10 mouse cellular contexts compared by ENCODE assay signal in the genomic region with DNA sequence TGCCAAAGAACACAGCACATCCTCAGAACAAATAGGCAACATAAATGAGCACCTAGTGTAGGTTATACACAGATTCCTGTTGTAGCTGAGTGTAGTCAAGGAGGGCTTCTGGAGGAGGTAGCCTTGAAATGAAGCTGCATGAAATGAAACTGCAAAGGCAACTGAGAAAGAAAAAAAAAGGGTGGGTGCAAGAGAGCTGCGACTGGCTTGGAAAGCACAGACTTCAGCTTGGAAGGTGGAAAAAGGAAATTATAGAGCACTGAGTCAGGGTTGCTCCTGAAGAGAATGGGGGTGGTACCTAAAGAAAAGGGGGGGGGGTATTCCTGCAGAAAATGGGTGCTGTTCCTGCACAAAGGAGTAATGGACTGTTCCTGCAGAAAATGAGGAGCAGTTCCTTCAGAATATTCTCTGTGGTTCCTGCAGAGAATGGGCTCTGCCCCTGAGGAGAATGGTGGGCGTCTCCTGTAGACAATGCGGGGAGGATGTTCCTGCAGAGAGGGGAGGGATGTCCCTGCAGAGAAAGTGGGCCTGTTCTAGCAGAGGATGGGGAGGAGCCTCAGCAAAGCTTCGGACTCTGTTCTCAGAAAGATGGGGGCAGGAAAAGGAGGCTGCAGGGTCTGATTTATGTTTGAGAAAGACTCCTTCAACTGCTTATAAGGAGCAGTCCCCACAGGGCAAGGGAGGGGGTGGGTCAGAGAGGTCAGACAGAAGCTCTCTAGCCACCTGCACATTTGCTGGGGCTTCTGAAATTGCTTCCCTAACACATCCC.
A peak's percentile ranks its signal among the peaks of the same experiment; 100 is the strongest.
DNase-seq lines count a peak whose midpoint lies in the region; ATAC-seq and TF ChIP-seq lines count a peak whose summit lies in the region.
"Had no signal": no experiment of that assay in that cellular context is flagged by ENCODE, and none has a peak within 500 bp of the region (broad histone marks: within the 10 kb centered on the region; RNA-seq: fewer than 3 reads in every experiment).

No protein-coding gene starts in this region.

- 8% methylated on average over 4 of the region's 4 CpGs for WGBS in hindbrain, embryonic 11.5 days
- 18% methylated on average over 4 of the region's 4 CpGs for WGBS in midbrain, embryonic 16.5 days
- 18% methylated on average over 4 of the region's 4 CpGs for WGBS in liver, embryonic 11.5 days

- no peak overlapping the region for H3K9ac ChIP-seq in hindbrain, embryonic 11.5 days (ENCODE audit: low read depth, low read length)
- no peak overlapping the region for H3K9ac ChIP-seq in midbrain, embryonic 16.5 days (ENCODE audit: low read depth, low read length)
- H3K9ac ChIP-seq in liver, embryonic 11.5 days (ENCODE audit: low read depth, low read length): no peak overlapping the region
- H3K9ac ChIP-seq: embryonic facial prominence, embryonic 15.5 days; liver, postnatal 0 days had no signal

- no peak for TF ChIP-seq POLR2A in cortical plate, adult 2 months (IDR thresholded peaks at IDR 0.05; ENCODE audit: extremely low read depth, insufficient read depth, low read length)

- peaks cover 16% of the 10 kb centered on the region for H3K4me1 ChIP-seq in cortical plate, adult 2 months (ENCODE audit: control insufficient read depth, insufficient read depth, low read length)
- H3K4me1 ChIP-seq in hindbrain, embryonic 11.5 days (replicated peaks; ENCODE audit: control insufficient read depth, insufficient read depth, low read length): peaks cover 2% of the 10 kb centered on the region; the same call in 1 of the 2 replicates
- peaks cover 12% of the 10 kb centered on the region for H3K4me1 ChIP-seq in midbrain, embryonic 16.5 days (ENCODE audit: control insufficient read depth, insufficient read depth, low read length)
- no peaks in the 10 kb centered on the region for H3K4me1 ChIP-seq in liver, embryonic 11.5 days (replicated peaks; ENCODE audit: control insufficient read depth, insufficient read depth, low read length)
- H3K4me1 ChIP-seq: embryonic facial prominence, embryonic 15.5 days had no signal

- no peaks in the 10 kb centered on the region for H3K36me3 ChIP-seq in hindbrain, embryonic 11.5 days (ENCODE audit: control insufficient read depth, insufficient read depth, low read length)
- no peaks in the 10 kb centered on the region for H3K36me3 ChIP-seq in midbrain, embryonic 16.5 days (ENCODE audit: control insufficient read depth, insufficient read depth, low read length)
- H3K36me3 ChIP-seq in liver, embryonic 11.5 days (ENCODE audit: control insufficient read depth, insufficient read depth, low read length): no peaks in the 10 kb centered on the region
- H3K36me3 ChIP-seq: embryonic facial prominence, embryonic 15.5 days had no signal

- H3K9me3 ChIP-seq in hindbrain, embryonic 11.5 days (ENCODE audit: control insufficient read depth, low read length): no peaks in the 10 kb centered on the region
- no peaks in the 10 kb centered on the region for H3K9me3 ChIP-seq in midbrain, embryonic 16.5 days (replicated peaks; ENCODE audit: control insufficient read depth, low read length, poor library complexity, severe bottlenecking)
- H3K9me3 ChIP-seq in liver, embryonic 11.5 days (ENCODE audit: control insufficient read depth, low read length): no peaks in the 10 kb centered on the region
- H3K9me3 ChIP-seq: embryonic facial prominence, embryonic 15.5 days had no signal

- peak; percentile 55 for ATAC-seq in hindbrain, embryonic 11.5 days (ENCODE audit: low FRiP score)
- 0 out of 2 replicates have a peak, but pooled peaks have one; percentile 31 for ATAC-seq in midbrain, embryonic 16.5 days
- no peak for ATAC-seq in liver, embryonic 11.5 days (replicated peaks; ENCODE audit: low FRiP score)
- ATAC-seq: liver, postnatal 0 days had no signal

- H3K27ac ChIP-seq in layer of hippocampus, adult 2 months: peak overlapping the region; percentile 84
- H3K27ac ChIP-seq in cortical plate, adult 2 months (ENCODE audit: insufficient read depth, low read length): peak overlapping the region; percentile 57
- H3K27ac ChIP-seq in hindbrain, embryonic 11.5 days (ENCODE audit: low read depth, low read length): no peak overlapping the region
- no peak overlapping the region for H3K27ac ChIP-seq in midbrain, embryonic 16.5 days (ENCODE audit: low read length)
- H3K27ac ChIP-seq in liver, embryonic 11.5 days (ENCODE audit: low read depth, low read length): no peak overlapping the region
- H3K27ac ChIP-seq: embryonic facial prominence, embryonic 15.5 days had no signal

- TF ChIP-seq CTCF in layer of hippocampus, adult 2 months (conservative IDR thresholded peaks at IDR 0.05): no peak
- no peak for TF ChIP-seq CTCF in cortical plate, adult 2 months (IDR thresholded peaks at IDR 0.05; ENCODE audit: extremely low read depth, insufficient read depth, low read length)

- no peaks in the 10 kb centered on the region for H3K27me3 ChIP-seq in hindbrain, embryonic 11.5 days (ENCODE audit: control insufficient read depth, insufficient read depth, low read length)
- H3K27me3 ChIP-seq in midbrain, embryonic 16.5 days (ENCODE audit: control insufficient read depth, insufficient read depth, low read depth, low read length): no peaks in the 10 kb centered on the region
- no peaks in the 10 kb centered on the region for H3K27me3 ChIP-seq in liver, embryonic 11.5 days (replicated peaks; ENCODE audit: control insufficient read depth, insufficient read depth, low read length)
- H3K27me3 ChIP-seq: embryonic facial prominence, embryonic 15.5 days had no signal

- H3K4me2 ChIP-seq in hindbrain, embryonic 11.5 days (replicated peaks; ENCODE audit: low read depth, low read length): no peak overlapping the region
- H3K4me2 ChIP-seq in midbrain, embryonic 16.5 days (ENCODE audit: low read length): no peak overlapping the region
- H3K4me2 ChIP-seq in liver, embryonic 11.5 days: no peak overlapping the region
- H3K4me2 ChIP-seq: embryonic facial prominence, embryonic 15.5 days had no signal

- H3K4me3 ChIP-seq in layer of hippocampus, adult 2 months: no peak overlapping the region
- no peak overlapping the region for H3K4me3 ChIP-seq in cortical plate, adult 2 months (ENCODE audit: insufficient read depth, low read length)
- no peak overlapping the region for H3K4me3 ChIP-seq in hindbrain, embryonic 11.5 days (ENCODE audit: low read depth, low read length)
- no peak overlapping the region for H3K4me3 ChIP-seq in midbrain, embryonic 16.5 days (ENCODE audit: low read depth, low read length)
- no peak overlapping the region for H3K4me3 ChIP-seq in liver, embryonic 11.5 days (ENCODE audit: low read depth, low read length)
- H3K4me3 ChIP-seq: embryonic facial prominence, embryonic 15.5 days had no signal

- DNase-seq in layer of hippocampus, adult 2 months (ENCODE audit: low spot score in 2 of 2): peak in 1 of 2 experiments; percentile 31
- no peak for DNase-seq in layer of hippocampus, adult 8-10 months (ENCODE audit: low spot score in 2 of 2)
- DNase-seq in hindbrain, embryonic 11.5 days (ENCODE audit: low spot score): peak; percentile 13
- DNase-seq in liver, embryonic 11.5 days (ENCODE audit: low spot score): no peak
- DNase-seq in kidney, postnatal 25 days: no peak
- DNase-seq in adrenal gland, adult (ENCODE audit: inconsistent age in 2 of 2, low spot score in 1 of 2): no peak
- DNase-seq: liver, postnatal 0 days had no signal

Comparison
In these comparisons a context has a peak if more than half of its experiments do, and no peak if none do; other contexts are left out.
1. H3K27ac ChIP-seq: peak in layer of hippocampus, adult 2 months (single experiment) and cortical plate, adult 2 months (single experiment); none in hindbrain, embryonic 11.5 days (single experiment), midbrain, embryonic 16.5 days (single experiment) and liver, embryonic 11.5 days (single experiment).